8 mouse cellular contexts compared by ENCODE assay signal in genomic region chr11:78982513-78983291, GRCm38 (mm10). TPM values are rescaled to one million over a fixed set of nuclear protein-coding genes. Genes with fewer than 3 reads are reported as not detected.
DNase-seq lines count a peak whose midpoint lies in the region; ATAC-seq and TF ChIP-seq lines count a peak whose summit lies in the region.

No protein-coding gene starts in this region.

- 0 out of 2 replicates have a peak, but pooled peaks cover 6% of the 10 kb centered on the region for H3K4me1 ChIP-seq in heart, embryonic 12.5 days (replicated peaks)
- peaks cover 19% of the 10 kb centered on the region for H3K4me1 ChIP-seq in liver, embryonic 11.5 days (replicated peaks; ENCODE audit: control insufficient read depth, insufficient read depth, low read length)
- peaks cover 24% of the 10 kb centered on the region for H3K4me1 ChIP-seq in small intestine, adult 2 months (ENCODE audit: control insufficient read depth, insufficient read depth, insufficient read length, low read length)
- no peaks in the 10 kb centered on the region for H3K4me1 ChIP-seq in midbrain, embryonic 10.5 days

- H3K4me2 ChIP-seq in heart, embryonic 12.5 days, result peak overlapping the region; percentile 51
- H3K4me2 ChIP-seq in liver, embryonic 11.5 days, result peak overlapping the region; percentile 51

- no peaks in the 10 kb centered on the region for H3K27me3 ChIP-seq in heart, embryonic 12.5 days (replicated peaks)
- no peaks in the 10 kb centered on the region for H3K27me3 ChIP-seq in liver, embryonic 11.5 days (replicated peaks; ENCODE audit: control insufficient read depth, insufficient read depth, low read length)
- H3K27me3 ChIP-seq in small intestine, adult 2 months (ENCODE audit: control insufficient read depth, insufficient read depth, low read length), result no peaks in the 10 kb centered on the region
- H3K27me3 ChIP-seq in midbrain, embryonic 10.5 days (ENCODE audit: low read depth, poor library complexity, severe bottlenecking), result no peaks in the 10 kb centered on the region

- intact Hi-C loops in heart, postnatal 14 days (cut with DNase I), result no loop called here
- intact Hi-C loops in left cerebral cortex, postnatal 10 days (cut with DNase I), result no loop called here
- intact Hi-C loops in left cerebral cortex, postnatal 36 days (cut with DNase I), result no loop called here

- no peak for TF ChIP-seq POLR2A in small intestine, adult 2 months (IDR thresholded peaks at IDR 0.05; ENCODE audit: low read depth, low read length)

- H3K9me3 ChIP-seq in heart, embryonic 12.5 days (replicated peaks), result no peaks in the 10 kb centered on the region
- H3K9me3 ChIP-seq in liver, embryonic 11.5 days (ENCODE audit: control insufficient read depth, low read length), result no peaks in the 10 kb centered on the region
- no peaks in the 10 kb centered on the region for H3K9me3 ChIP-seq in midbrain, embryonic 10.5 days (replicated peaks)

- no peak overlapping the region; the same call in 1 of the 2 replicates for H3K4me3 ChIP-seq in heart, embryonic 12.5 days
- no peak overlapping the region for H3K4me3 ChIP-seq in liver, embryonic 11.5 days (ENCODE audit: low read depth, low read length)
- peak overlapping the region; percentile 66 for H3K4me3 ChIP-seq in small intestine, adult 2 months (ENCODE audit: low read depth, low read length)
- H3K4me3 ChIP-seq in midbrain, embryonic 10.5 days, result no peak overlapping the region

- no peaks in the 10 kb centered on the region for H3K36me3 ChIP-seq in heart, embryonic 12.5 days
- H3K36me3 ChIP-seq in liver, embryonic 11.5 days (ENCODE audit: control insufficient read depth, insufficient read depth, low read length), result no peaks in the 10 kb centered on the region
- peaks cover 7% of the 10 kb centered on the region for H3K36me3 ChIP-seq in small intestine, adult 2 months (ENCODE audit: control insufficient read depth, insufficient read depth, low read length)
- no peaks in the 10 kb centered on the region for H3K36me3 ChIP-seq in midbrain, embryonic 10.5 days

- TF ChIP-seq CTCF in small intestine, adult 2 months (IDR thresholded peaks at IDR 0.05; ENCODE audit: extremely low read depth, insufficient read length, insufficient replicate concordance, low read depth, low read length), result no peak

- no peak for DNase-seq in heart, postnatal 14 days
- no peak for DNase-seq in liver, embryonic 11.5 days (ENCODE audit: low spot score)
- no peak for DNase-seq in left cerebral cortex, postnatal 10 days (ENCODE audit: extremely low spot score in 1 of 2, low spot score in 2 of 2)
- DNase-seq in left cerebral cortex, postnatal 36 days (ENCODE audit: low spot score in 2 of 2), result no peak
- DNase-seq in midbrain, embryonic 10.5 days (ENCODE audit: low spot score), result no peak

- no peak overlapping the region for H3K9ac ChIP-seq in heart, embryonic 12.5 days
- no peak overlapping the region for H3K9ac ChIP-seq in liver, embryonic 11.5 days (ENCODE audit: low read depth, low read length)

- WGBS in heart, embryonic 12.5 days, result 75% methylated on average over 12 of the region's 12 CpGs
- WGBS in liver, embryonic 11.5 days, result 58% methylated on average over 12 of the region's 12 CpGs
- WGBS in small intestine, adult 2 months, result 12% methylated on average over 12 of the region's 12 CpGs
- WGBS in midbrain, embryonic 10.5 days, result 89% methylated on average over 12 of the region's 12 CpGs

- ATAC-seq in heart, embryonic 12.5 days (ENCODE audit: insufficient number of reproducible peaks, low FRiP score), result no peak
- ATAC-seq in activated CD4-positive, CD25-positive, alpha-beta regulatory T cell, adult 4 months, result peak; percentile 53
- ATAC-seq in liver, embryonic 11.5 days (replicated peaks; ENCODE audit: low FRiP score), result no peak

- no peak overlapping the region for H3K27ac ChIP-seq in heart, embryonic 12.5 days (ENCODE audit: poor library complexity, severe bottlenecking)
- peak overlapping the region; percentile 67 for H3K27ac ChIP-seq in liver, embryonic 11.5 days (ENCODE audit: low read depth, low read length)
- peak overlapping the region; percentile 88 for H3K27ac ChIP-seq in small intestine, adult 2 months (ENCODE audit: insufficient read depth, low read depth, low read length)
- H3K27ac ChIP-seq in midbrain, embryonic 10.5 days (replicated peaks), result no peak overlapping the region

RNA-seq across cellular contexts. Expression of gene Lgals9, which starts 2.0 kb away (rescaled TPM):
- 53.7 and 53.8 TPM in 2 replicates for polyA plus RNA-seq in heart, embryonic 12.5 days (2016; fragmentation: Nextera tagmentation; extraction: Ambion mirVana)
- total RNA-seq in heart, postnatal 14 days (2021), result 10 to 100 TPM; 35.5 to 36.1 TPM
- 100 to 1,000 TPM; 309 to 317 TPM for polyA plus RNA-seq in activated CD4-positive, CD25-positive, alpha-beta regulatory T cell, adult 4 months (2017; shearing (Covaris generic))
- polyA plus RNA-seq in liver, embryonic 11.5 days (2014; fragmentation: Nextera tagmentation; extraction: Ambion mirVana), result 44.1 and 47.1 TPM in 2 replicates
- 263 and 686 TPM in 2 replicates for polyA plus RNA-seq in small intestine, adult 2 months (2012; rRNA removed)
- 1 to 10 TPM; 7.3 to 8.3 TPM for total RNA-seq in left cerebral cortex, postnatal 10 days (2021)
- total RNA-seq in left cerebral cortex, postnatal 36 days (2021), result 1 to 10 TPM; 4.6 to 5.4 TPM
- polyA plus RNA-seq in midbrain, embryonic 10.5 days (2016; fragmentation: Nextera tagmentation; extraction: Ambion mirVana), result 2.6 and 4.9 TPM in 2 replicates

Comparison
In these comparisons a context has a peak if more than half of its experiments do, and no peak if none do; other contexts are left out.
1. H3K27ac ChIP-seq: peak in liver, embryonic 11.5 days (single experiment) and small intestine, adult 2 months (single experiment); none in heart, embryonic 12.5 days (single experiment) and midbrain, embryonic 10.5 days (single experiment).